Mouse (Mus musculus): ENCODE data around the gene Mroh2a. TPM values are rescaled to one million over a fixed set of nuclear protein-coding genes. Genes with fewer than 3 reads are reported as not detected.

The Mroh2a gene
- polyA plus RNA-seq, 1 experiment from 2014 or later: 0.41 TPM

GRCm38 (mm10) chr1:88289917-88290316 is 63.1 kb downstream of the Mroh2a start:
- H3K27ac ChIP-seq: no peak overlapping the region
- no peak overlapping the region for H3K4me3 ChIP-seq (replicated peaks)
- peaks cover 7% of the 10 kb centered on the region; the same call in 1 of the 2 replicates for H3K9me3 ChIP-seq (replicated peaks)
- no peaks in the 10 kb centered on the region for H3K4me1 ChIP-seq (replicated peaks)
- WGBS (ENCODE audit: insufficient replicate concordance): 26% methylated on average over 4 of the region's 4 CpGs
- DNase-seq (no peak), ATAC-seq (ENCODE audit: low read depth) (peak; percentile 27; the same call in 1 of the 2 replicates)
- H3K27me3 ChIP-seq: no peaks in the 10 kb centered on the region
- H3K4me2 ChIP-seq: no peak overlapping the region
- no peak overlapping the region for H3K9ac ChIP-seq
- H3K36me3 ChIP-seq: no peaks in the 10 kb centered on the region

- Histone ChIP-seq H3K4me2 (no peak overlapping the region), H3K27ac (no peak overlapping the region), H3K4me3 (replicated peaks) (no peak overlapping the region), H3K36me3 (no peaks in the 10 kb centered on the region), H3K9ac (no peak overlapping the region), H3K9me3 (replicated peaks) (0 out of 2 replicates have a peak, but pooled peaks cover 4% of the 10 kb centered on the region), H3K27me3 (no peaks in the 10 kb centered on the region), H3K4me1 (replicated peaks) (no peaks in the 10 kb centered on the region)
- ATAC-seq (ENCODE audit: low read depth): no peak
- WGBS (ENCODE audit: insufficient replicate concordance): 45% methylated on average over 1 of the region's 1 CpGs
- DNase-seq: no peak
Measured at GRCm38 (mm10) chr1:88290511-88290910, 63.7 kb downstream of the Mroh2a start.

- no peaks in the 10 kb centered on the region for H3K36me3 ChIP-seq
- H3K27me3 ChIP-seq: no peaks in the 10 kb centered on the region
- ATAC-seq (ENCODE audit: low read depth) (no peak), DNase-seq (no peak)
- H3K4me3 ChIP-seq (replicated peaks): no peak overlapping the region
- no peaks in the 10 kb centered on the region for H3K4me1 ChIP-seq (replicated peaks)
- H3K27ac ChIP-seq: no peak overlapping the region
- 41% methylated on average over 3 of the region's 3 CpGs for WGBS (ENCODE audit: insufficient replicate concordance)
- no peak overlapping the region for H3K4me2 ChIP-seq
- H3K9me3 ChIP-seq (replicated peaks): peaks cover 14% of the 10 kb centered on the region
- H3K9ac ChIP-seq: no peak overlapping the region
Measured at GRCm38 (mm10) chr1:88291409-88292005, 64.7 kb downstream of the Mroh2a start.

- WGBS (ENCODE audit: insufficient replicate concordance): 43% methylated on average over 2 of the region's 2 CpGs
- peaks cover 15% of the 10 kb centered on the region for H3K9me3 ChIP-seq (replicated peaks)
- DNase-seq (no peak), ATAC-seq (ENCODE audit: low read depth) (no peak)
- H3K4me1 ChIP-seq (replicated peaks): no peaks in the 10 kb centered on the region
- H3K4me2 ChIP-seq: no peak overlapping the region
- H3K36me3 ChIP-seq: no peaks in the 10 kb centered on the region
- no peak overlapping the region for H3K9ac ChIP-seq
- no peaks in the 10 kb centered on the region for H3K27me3 ChIP-seq
- H3K4me3 ChIP-seq (replicated peaks): no peak overlapping the region
- no peak overlapping the region for H3K27ac ChIP-seq
Measured at GRCm38 (mm10) chr1:88292057-88292456, 65.3 kb downstream of the Mroh2a start.

- Histone ChIP-seq H3K4me3 (replicated peaks) (no peak overlapping the region), H3K36me3 (no peaks in the 10 kb centered on the region), H3K4me2 (no peak overlapping the region), H3K4me1 (replicated peaks) (no peaks in the 10 kb centered on the region), H3K9me3 (replicated peaks) (peaks cover 30% of the 10 kb centered on the region), H3K27ac (no peak overlapping the region), H3K9ac (no peak overlapping the region), H3K27me3 (no peaks in the 10 kb centered on the region)
- no peak for DNase-seq
- 10% methylated on average over 1 of the region's 1 CpGs for WGBS (ENCODE audit: insufficient replicate concordance)
- no peak for ATAC-seq (ENCODE audit: low read depth)
Measured at GRCm38 (mm10) chr1:88294650-88295049, 67.9 kb downstream of the Mroh2a start.

GRCm38 (mm10) chr1:88296171-88296920 is 69.6 kb downstream of the Mroh2a start:
- WGBS (ENCODE audit: insufficient replicate concordance): 56% methylated on average over 4 of the region's 4 CpGs
- H3K27ac ChIP-seq: no peak overlapping the region
- 0 out of 2 replicates have a peak, but pooled peaks have one; percentile 34 for ATAC-seq (ENCODE audit: low read depth)
- no peak for DNase-seq
- H3K9ac ChIP-seq: no peak overlapping the region
- no peaks in the 10 kb centered on the region for H3K36me3 ChIP-seq
- H3K9me3 ChIP-seq (replicated peaks): peaks cover 42% of the 10 kb centered on the region
- no peak overlapping the region for H3K4me3 ChIP-seq (replicated peaks)
- H3K4me1 ChIP-seq (replicated peaks): no peaks in the 10 kb centered on the region
- H3K27me3 ChIP-seq: no peaks in the 10 kb centered on the region
- no peak overlapping the region for H3K4me2 ChIP-seq

GRCm38 (mm10) chr1:88297480-88298258 is 70.9 kb downstream of the Mroh2a start:
- Histone ChIP-seq H3K4me1 (replicated peaks) (no peaks in the 10 kb centered on the region), H3K9ac (no peak overlapping the region), H3K4me3 (replicated peaks) (no peak overlapping the region), H3K27me3 (no peaks in the 10 kb centered on the region), H3K36me3 (no peaks in the 10 kb centered on the region), H3K9me3 (replicated peaks) (peaks cover 42% of the 10 kb centered on the region), H3K4me2 (no peak overlapping the region), H3K27ac (no peak overlapping the region)
- no peak for DNase-seq
- WGBS (ENCODE audit: insufficient replicate concordance): 48% methylated on average over 7 of the region's 7 CpGs
- ATAC-seq (ENCODE audit: low read depth): no peak

- H3K4me2 ChIP-seq: no peak overlapping the region
- peaks cover 45% of the 10 kb centered on the region for H3K9me3 ChIP-seq (replicated peaks)
- H3K9ac ChIP-seq: no peak overlapping the region
- no peak for DNase-seq
- ATAC-seq (ENCODE audit: low read depth): no peak
- H3K4me3 ChIP-seq (replicated peaks): no peak overlapping the region
- no peaks in the 10 kb centered on the region for H3K36me3 ChIP-seq
- H3K4me1 ChIP-seq (replicated peaks): no peaks in the 10 kb centered on the region
- H3K27me3 ChIP-seq: no peaks in the 10 kb centered on the region
- H3K27ac ChIP-seq: no peak overlapping the region
- WGBS (ENCODE audit: insufficient replicate concordance): 40% methylated on average over 4 of the region's 4 CpGs
Measured at GRCm38 (mm10) chr1:88298686-88299528, 72.1 kb downstream of the Mroh2a start.

GRCm38 (mm10) chr1:88299529-88299945 is 72.8 kb downstream of the Mroh2a start:
- Histone ChIP-seq H3K4me2 (no peak overlapping the region), H3K4me3 (replicated peaks) (no peak overlapping the region), H3K27ac (no peak overlapping the region), H3K4me1 (replicated peaks) (no peaks in the 10 kb centered on the region), H3K36me3 (no peaks in the 10 kb centered on the region), H3K9me3 (replicated peaks) (peaks cover 51% of the 10 kb centered on the region), H3K9ac (no peak overlapping the region), H3K27me3 (no peaks in the 10 kb centered on the region)
- DNase-seq (no peak), ATAC-seq (ENCODE audit: low read depth) (no peak)
- 55% methylated on average over 2 of the region's 2 CpGs for WGBS (ENCODE audit: insufficient replicate concordance)

- H3K36me3 ChIP-seq: no peaks in the 10 kb centered on the region
- ATAC-seq (ENCODE audit: low read depth): 0 out of 2 replicates have a peak, but pooled peaks have one; percentile 7
- peaks cover 52% of the 10 kb centered on the region for H3K9me3 ChIP-seq (replicated peaks)
- 28% methylated on average over 5 of the region's 5 CpGs for WGBS (ENCODE audit: insufficient replicate concordance)
- DNase-seq: no peak
- no peak overlapping the region for H3K4me2 ChIP-seq
- H3K27ac ChIP-seq: no peak overlapping the region
- no peak overlapping the region for H3K4me3 ChIP-seq (replicated peaks)
- H3K4me1 ChIP-seq (replicated peaks): no peaks in the 10 kb centered on the region
- no peak overlapping the region for H3K9ac ChIP-seq
- H3K27me3 ChIP-seq: no peaks in the 10 kb centered on the region
Measured at GRCm38 (mm10) chr1:88300301-88301050, 73.7 kb downstream of the Mroh2a start.
